Mouse (Mus musculus): Measurements from ENCODE around the gene Onecut3.

DNA sequence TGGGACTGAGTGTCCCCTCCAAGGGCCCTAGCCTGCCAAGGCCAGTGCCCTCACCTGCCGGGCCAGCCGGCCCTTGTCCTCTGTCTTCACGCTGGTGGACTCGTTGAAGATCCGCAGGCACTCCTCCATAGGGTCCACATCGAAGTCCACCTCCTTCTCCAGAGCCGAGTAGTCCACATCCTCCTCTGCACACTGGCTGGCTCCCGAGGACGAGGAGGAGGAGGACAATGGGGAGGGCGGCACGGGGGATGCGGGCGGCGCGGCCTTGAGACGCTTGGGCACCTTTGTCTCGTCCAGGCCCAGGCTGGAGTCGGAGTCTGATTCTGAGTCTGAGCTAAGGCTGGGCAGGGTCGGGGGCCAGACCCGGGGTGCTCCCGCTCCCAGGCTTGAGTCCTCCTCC, 54.6 kb downstream of the Onecut3 start:
- TF ChIP-seq POLR2A (IDR thresholded peaks at IDR 0.05; ENCODE audit: insufficient read depth, low read depth, low read length) (no peak), CTCF (IDR thresholded peaks at IDR 0.05; ENCODE audit: insufficient read depth, low read depth, low read length) (no peak)

Measured in olfactory bulb, adult 2 months (tissue).